Mouse (Mus musculus) retina, embryonic 14.5 days (tissue): Measurements from ENCODE around the gene Eif1ad.
"Not testable (repeated sequence)": the region's sequence is repeated elsewhere in the genome, so short reads cannot be mapped to it uniquely, and the experiment has no call there.

ENCODE experiments used
- DNase-seq: peaks from one replicate; pipeline ENCODE4 v3.0.0-alpha.2; 2015; ENCODE audit warnings: low spot score

Gene Eif1ad

GRCm38 (mm10) chr19:5377446-5377845 lies 10.9 kb downstream of the Eif1ad start:
- no peak for DNase-seq

- no peak for DNase-seq
These were observed 16.8 kb downstream of the Eif1ad start for GRCm38 (mm10) chr19:5383326-5383725.

- no peak for DNase-seq
These were observed 18.2 kb downstream of the Eif1ad start for GRCm38 (mm10) chr19:5384715-5385114.

GRCm38 (mm10) chr19:5388011-5388441 lies 21.5 kb downstream of the Eif1ad start:
- DNase-seq = peak; percentile 33

- peak; percentile 98 for DNase-seq
These were observed 22.2 kb downstream of the Eif1ad start, which contains the start of gene Sart1 for GRCm38 (mm10) chr19:5388588-5389242. Sart1 (minus strand) TSS chr19:5388703.

GRCm38 (mm10) chr19:5389647-5390046 lies 23.1 kb downstream of the Eif1ad start:
- no peak for DNase-seq

- no peak for DNase-seq
These were observed 23.9 kb downstream of the Eif1ad start for GRCm38 (mm10) chr19:5390416-5390815.

- no peak for DNase-seq
These were observed 26.4 kb downstream of the Eif1ad start for GRCm38 (mm10) chr19:5392892-5393291.

- no peak for DNase-seq
These were observed 27.6 kb downstream of the Eif1ad start for GRCm38 (mm10) chr19:5394168-5394567.

- DNase-seq = peak; percentile 34
These were observed 28.8 kb downstream of the Eif1ad start for GRCm38 (mm10) chr19:5395371-5395770.

GRCm38 (mm10) chr19:5401073-5401472 lies 34.5 kb downstream of the Eif1ad start:
- DNase-seq = not testable (repeated sequence)

- DNase-seq = no peak
These were observed 35.8 kb downstream of the Eif1ad start, which contains the start of gene Tsga10ip for GRCm38 (mm10) chr19:5402293-5402692. Tsga10ip (minus strand) TSS chr19:5402526.

GRCm38 (mm10) chr19:5405924-5406323 lies 39.4 kb downstream of the Eif1ad start:
- DNase-seq = no peak

GRCm38 (mm10) chr19:5406531-5407126 lies 40.1 kb downstream of the Eif1ad start:
- DNase-seq = not testable (repeated sequence)

- DNase-seq = no peak
These were observed 40.6 kb downstream of the Eif1ad start for GRCm38 (mm10) chr19:5407133-5407532.

- no peak for DNase-seq
These were observed 41.8 kb downstream of the Eif1ad start for GRCm38 (mm10) chr19:5408057-5409001.

GRCm38 (mm10) chr19:5409068-5409467 lies 42.5 kb downstream of the Eif1ad start:
- no peak for DNase-seq

- DNase-seq = no peak
These were observed 44.1 kb downstream of the Eif1ad start for GRCm38 (mm10) chr19:5410641-5411040.

- no peak for DNase-seq
These were observed 45.4 kb downstream of the Eif1ad start for GRCm38 (mm10) chr19:5411961-5412360.

- DNase-seq = no peak
These were observed 47.3 kb downstream of the Eif1ad start for GRCm38 (mm10) chr19:5413840-5414239.

- no peak for DNase-seq
These were observed 48.0 kb downstream of the Eif1ad start for GRCm38 (mm10) chr19:5414534-5414957.

GRCm38 (mm10) chr19:5418750-5419466 lies 52.4 kb downstream of the Eif1ad start:
- DNase-seq = no peak
